Mouse (Mus musculus) liver, embryonic 16.5 days (tissue): ENCODE data around the gene Cbx2. TPM values are rescaled to one million over a fixed set of nuclear protein-coding genes. Genes with fewer than 3 reads are reported as not detected.

Source experiments
- ATAC-seq: fragments of 200-750 bp; cut with Nextera tagmentation; 2 replicates; pipeline ENCODE4 v1.8.0; 2017; ENCODE audit warnings: low read depth, mild to moderate bottlenecking, moderate number of reproducible peaks, moderate library complexity
- H3K27ac ChIP-seq: fragments of 300-500 bp; sonication (generic); 2 replicates; pipeline ENCODE4 v1.5.1; 2014; ENCODE audit warnings: mild to moderate bottlenecking, low read length
- H3K27me3 ChIP-seq: fragments of 300-500 bp; sonication (generic); 2 replicates; pipeline ENCODE4 v1.6.1; 2014; ENCODE audit warnings: low read depth, low read length, mixed read lengths; ENCODE audit not compliant: control insufficient read depth, insufficient read depth
- H3K36me3 ChIP-seq: fragments of 300-500 bp; sonication (generic); 2 replicates; pipeline ENCODE4 v1.6.1; 2014; ENCODE audit warnings: mild to moderate bottlenecking; ENCODE audit not compliant: control insufficient read depth, insufficient read depth
- H3K4me1 ChIP-seq: fragments of 300-500 bp; sonication (generic); 2 replicates; pipeline ENCODE4 v1.6.1; 2014; ENCODE audit warnings: low read depth, low read length, mixed read lengths; ENCODE audit not compliant: control insufficient read depth
- H3K4me2 ChIP-seq: fragments of 300-500 bp; sonication (generic); 2 replicates; pipeline ENCODE4 v1.6.1; 2014; ENCODE audit warnings: low read depth, low read length, mixed read lengths
- H3K4me3 ChIP-seq: fragments of 300-500 bp; sonication (generic); 2 replicates; pipeline ENCODE4 v1.5.1; 2014; ENCODE audit warnings: low read depth, mild to moderate bottlenecking, low read length
- H3K9ac ChIP-seq: fragments of 300-500 bp; sonication (generic); 2 replicates; pipeline ENCODE4 v1.6.1; 2014; ENCODE audit warnings: low read depth, low read length
- H3K9me3 ChIP-seq: fragments of 300-500 bp; sonication (generic); replicated peaks from 2 replicates; pipeline ENCODE4 v1.6.1; 2016; ENCODE audit warnings: low read length; ENCODE audit not compliant: control insufficient read depth
- WGBS: fragments of 180-500 bp; shearing (Covaris S2); extraction: QIAGEN DNeasy Blood & Tissue Kit; methylation state at CpG from one replicate; pipeline ENCODE4 v1.1.7; 2014; ENCODE audit not compliant: insufficient replicate concordance; 5-methylcytosine and 5-hydroxymethylcytosine counted together
- polyA plus RNA-seq: library from polyadenylated mRNA; unstranded; fragments of >200 nt; fragmentation: Nextera tagmentation; extraction: Ambion mirVana; gene quantifications from 2 replicates; pipeline ENCODE4 v1.2.1, GENCODE M21; 2015

Cbx2 gene
- polyA plus RNA-seq, 1 experiment from 2014 or later = 3.3 TPM

- H3K4me1 ChIP-seq = no peaks in the 10 kb centered on the region
- WGBS = 25% methylated on average over 3 of the region's 3 CpGs
- no peak overlapping the region for H3K4me3 ChIP-seq
- no peaks in the 10 kb centered on the region for H3K36me3 ChIP-seq
- no peak for ATAC-seq
- no peaks in the 10 kb centered on the region for H3K27me3 ChIP-seq
- no peak overlapping the region for H3K27ac ChIP-seq
- H3K4me2 ChIP-seq = no peak overlapping the region
- H3K9ac ChIP-seq = no peak overlapping the region
- H3K9me3 ChIP-seq = no peaks in the 10 kb centered on the region
These were observed 16.3 kb upstream of the Cbx2 start for GRCm38 (mm10) chr11:119006462-119006861.

GRCm38 (mm10) chr11:119007461-119008456 is 15.0 kb upstream of the Cbx2 start:
- Histone ChIP-seq H3K27ac (no peak overlapping the region), H3K4me1 (no peaks in the 10 kb centered on the region), H3K9me3 (no peaks in the 10 kb centered on the region), H3K36me3 (no peaks in the 10 kb centered on the region), H3K9ac (no peak overlapping the region; the same call in 1 of the 2 replicates), H3K4me2 (peak overlapping the region; percentile 44), H3K4me3 (peak overlapping the region; percentile 43), H3K27me3 (no peaks in the 10 kb centered on the region)
- WGBS = 29% methylated on average over 21 of the region's 21 CpGs
- ATAC-seq = peak; percentile 66

GRCm38 (mm10) chr11:119014455-119014854 is 8.3 kb upstream of the Cbx2 start:
- Histone ChIP-seq H3K9me3 (no peaks in the 10 kb centered on the region), H3K27me3 (peaks cover 5% of the 10 kb centered on the region), H3K4me2 (no peak overlapping the region), H3K27ac (no peak overlapping the region), H3K9ac (no peak overlapping the region), H3K4me1 (no peaks in the 10 kb centered on the region), H3K36me3 (no peaks in the 10 kb centered on the region), H3K4me3 (no peak overlapping the region)
- no peak for ATAC-seq
- WGBS = 64% methylated on average over 7 of the region's 7 CpGs

GRCm38 (mm10) chr11:119017506-119017905 is 5.3 kb upstream of the Cbx2 start:
- peaks cover 33% of the 10 kb centered on the region for H3K27me3 ChIP-seq
- H3K27ac ChIP-seq = no peak overlapping the region
- no peaks in the 10 kb centered on the region for H3K36me3 ChIP-seq
- no peak overlapping the region for H3K9ac ChIP-seq
- H3K4me2 ChIP-seq = no peak overlapping the region
- no peak for ATAC-seq
- H3K4me1 ChIP-seq = peaks cover 2% of the 10 kb centered on the region; the same call in 1 of the 2 replicates
- H3K4me3 ChIP-seq = no peak overlapping the region
- WGBS = 78% methylated on average over 7 of the region's 7 CpGs
- no peaks in the 10 kb centered on the region for H3K9me3 ChIP-seq

- no peak overlapping the region for H3K4me3 ChIP-seq
- WGBS = 58% methylated on average over 7 of the region's 7 CpGs
- no peak overlapping the region for H3K9ac ChIP-seq
- ATAC-seq = no peak
- no peaks in the 10 kb centered on the region for H3K9me3 ChIP-seq
- H3K4me2 ChIP-seq = no peak overlapping the region
- H3K4me1 ChIP-seq = peaks cover 6% of the 10 kb centered on the region
- no peak overlapping the region for H3K27ac ChIP-seq
- H3K27me3 ChIP-seq = peaks cover 42% of the 10 kb centered on the region
- H3K36me3 ChIP-seq = no peaks in the 10 kb centered on the region
These were observed 1.6 kb upstream of the Cbx2 start for GRCm38 (mm10) chr11:119021180-119021579.

GRCm38 (mm10) chr11:119022068-119022894 is 481 bp upstream of the Cbx2 start:
- Histone ChIP-seq H3K4me1 (peaks cover 6% of the 10 kb centered on the region), H3K36me3 (no peaks in the 10 kb centered on the region), H3K4me2 (peak overlapping the region; percentile 71), H3K4me3 (peak overlapping the region; percentile 69), H3K9me3 (no peaks in the 10 kb centered on the region), H3K27me3 (peaks cover 42% of the 10 kb centered on the region), H3K9ac (peak overlapping the region; percentile 25; the same call in 1 of the 2 replicates), H3K27ac (no peak overlapping the region)
- no peak for ATAC-seq
- WGBS = 6% methylated on average over 42 of the region's 42 CpGs

- Histone ChIP-seq H3K4me3 (peak overlapping the region; percentile 69), H3K4me2 (peak overlapping the region; percentile 71), H3K27me3 (peaks cover 40% of the 10 kb centered on the region), H3K36me3 (no peaks in the 10 kb centered on the region; the same call in 1 of the 2 replicates), H3K9me3 (no peaks in the 10 kb centered on the region), H3K9ac (peak overlapping the region; percentile 55; the same call in 1 of the 2 replicates), H3K27ac (no peak overlapping the region), H3K4me1 (peaks cover 6% of the 10 kb centered on the region)
- WGBS = 2% methylated on average over 14 of the region's 15 CpGs
- no peak for ATAC-seq
These were observed 836 bp downstream of the Cbx2 start for GRCm38 (mm10) chr11:119023616-119023980.

- Histone ChIP-seq H3K9me3 (no peaks in the 10 kb centered on the region), H3K9ac (no peak overlapping the region), H3K27me3 (peaks cover 39% of the 10 kb centered on the region), H3K4me2 (peak overlapping the region; percentile 71; the same call in 1 of the 2 replicates), H3K4me3 (peak overlapping the region; percentile 69), H3K36me3 (no peaks in the 10 kb centered on the region; the same call in 1 of the 2 replicates), H3K27ac (no peak overlapping the region), H3K4me1 (peaks cover 6% of the 10 kb centered on the region)
- no peak for ATAC-seq
- 16% methylated on average over 7 of the region's 7 CpGs for WGBS
These were observed 1.5 kb downstream of the Cbx2 start for GRCm38 (mm10) chr11:119024260-119024659.
